Mouse (Mus musculus) kidney, embryonic 14.5 days (tissue): Measurements from ENCODE around the gene Vwa8. TPM values are rescaled to one million over a fixed set of nuclear protein-coding genes. Genes with fewer than 3 reads are reported as not detected.
"Not testable (repeated sequence)": the region's sequence is repeated elsewhere in the genome, so short reads cannot be mapped to it uniquely, and the experiment has no call there.

Experiments used
- ATAC-seq: fragments of 200-750 bp; cut with Nextera tagmentation; 2 replicates; pipeline ENCODE4 v1.8.0; 2017; ENCODE audit warnings: moderate number of reproducible peaks, mild to moderate bottlenecking, moderate TSS enrichment, moderate library complexity; ENCODE audit not compliant: low FRiP score, low TSS enrichment
- H3K27ac ChIP-seq: fragments of 300-500 bp; sonication (generic); 2 replicates; pipeline ENCODE4 v1.5.1; 2014; ENCODE audit warnings: low read depth, mild to moderate bottlenecking, low read length, moderate library complexity, mixed read lengths
- H3K27me3 ChIP-seq: fragments of 300-500 bp; sonication (generic); 2 replicates; pipeline ENCODE4 v1.6.1; 2014; ENCODE audit warnings: mild to moderate bottlenecking, low read length; ENCODE audit not compliant: control insufficient read depth, insufficient read depth
- H3K36me3 ChIP-seq: fragments of 300-500 bp; sonication (generic); 2 replicates; pipeline ENCODE4 v1.6.1; 2014; ENCODE audit warnings: low read length, mixed read lengths; ENCODE audit not compliant: control insufficient read depth, insufficient read depth
- H3K4me1 ChIP-seq: fragments of 300-500 bp; sonication (generic); 2 replicates; pipeline ENCODE4 v1.6.1; 2014; ENCODE audit warnings: low read length, mixed read lengths; ENCODE audit not compliant: control insufficient read depth, insufficient read depth
- H3K4me2 ChIP-seq: fragments of 300-500 bp; sonication (generic); replicated peaks from 2 replicates; pipeline ENCODE4 v1.6.1; 2014; ENCODE audit warnings: low read depth, mild to moderate bottlenecking, low read length
- H3K4me3 ChIP-seq: fragments of 300-500 bp; sonication (generic); 2 replicates; pipeline ENCODE4 v1.5.1; 2014; ENCODE audit warnings: mild to moderate bottlenecking, low read length
- H3K9ac ChIP-seq: fragments of 300-500 bp; sonication (generic); 2 replicates; pipeline ENCODE4 v1.6.1; 2014; ENCODE audit warnings: low read depth, mild to moderate bottlenecking, low read length, moderate library complexity
- H3K9me3 ChIP-seq: fragments of 300-500 bp; sonication (generic); 2 replicates; pipeline ENCODE4 v1.6.1; 2016; ENCODE audit warnings: low read length; ENCODE audit not compliant: control insufficient read depth
- WGBS: fragments of 180-500 bp; shearing (Covaris S2); extraction: QIAGEN DNeasy Blood & Tissue Kit; methylation state at CpG from one replicate; pipeline ENCODE4 v1.1.7; 2014; 5-methylcytosine and 5-hydroxymethylcytosine counted together
- polyA plus RNA-seq: library from polyadenylated mRNA; unstranded; fragments of >200 nt; fragmentation: Nextera tagmentation; extraction: Ambion mirVana; gene quantifications from 2 replicates; pipeline ENCODE4 v1.2.1, GENCODE M21; 2014

The Vwa8 gene
- polyA plus RNA-seq, 1 experiment from 2014 or later: 15.5 TPM

- ATAC-seq: no peak
- 90% methylated on average over 2 of the region's 2 CpGs for WGBS
- no peak overlapping the region for H3K4me2 ChIP-seq
- H3K9me3 ChIP-seq: no peaks in the 10 kb centered on the region
- no peak overlapping the region for H3K9ac ChIP-seq
- no peak overlapping the region for H3K27ac ChIP-seq
- no peaks in the 10 kb centered on the region for H3K4me1 ChIP-seq
- no peaks in the 10 kb centered on the region for H3K27me3 ChIP-seq
- H3K4me3 ChIP-seq: no peak overlapping the region
- no peaks in the 10 kb centered on the region; the same call in 1 of the 2 replicates for H3K36me3 ChIP-seq
Measured at GRCm38 (mm10) chr14:78877176-78877575, 28.3 kb downstream of the Vwa8 start.

GRCm38 (mm10) chr14:78878402-78879045, 29.7 kb downstream of the Vwa8 start:
- Histone ChIP-seq H3K27me3 (no peaks in the 10 kb centered on the region), H3K4me3 (no peak overlapping the region), H3K4me2 (no peak overlapping the region), H3K9me3 (no peaks in the 10 kb centered on the region), H3K4me1 (no peaks in the 10 kb centered on the region), H3K27ac (no peak overlapping the region), H3K9ac (no peak overlapping the region), H3K36me3 (no peaks in the 10 kb centered on the region)
- no peak for ATAC-seq
- WGBS: 74% methylated on average over 13 of the region's 13 CpGs

- H3K36me3 ChIP-seq: no peaks in the 10 kb centered on the region
- H3K27me3 ChIP-seq: no peaks in the 10 kb centered on the region
- no peaks in the 10 kb centered on the region for H3K9me3 ChIP-seq
- H3K4me2 ChIP-seq: no peak overlapping the region
- no peak overlapping the region for H3K9ac ChIP-seq
- WGBS: 81% methylated on average over 4 of the region's 4 CpGs
- H3K4me3 ChIP-seq: no peak overlapping the region
- no peak overlapping the region for H3K27ac ChIP-seq
- ATAC-seq: no peak
- no peaks in the 10 kb centered on the region for H3K4me1 ChIP-seq
Measured at GRCm38 (mm10) chr14:78880879-78881278, 32.0 kb downstream of the Vwa8 start.

GRCm38 (mm10) chr14:78881563-78881962, 32.7 kb downstream of the Vwa8 start:
- Histone ChIP-seq H3K9ac (no peak overlapping the region), H3K4me1 (no peaks in the 10 kb centered on the region), H3K9me3 (no peaks in the 10 kb centered on the region), H3K36me3 (no peaks in the 10 kb centered on the region), H3K4me2 (no peak overlapping the region), H3K27me3 (no peaks in the 10 kb centered on the region), H3K4me3 (no peak overlapping the region), H3K27ac (no peak overlapping the region)
- ATAC-seq: no peak
- WGBS: 85% methylated on average over 10 of the region's 10 CpGs

- H3K4me1 ChIP-seq: no peaks in the 10 kb centered on the region
- H3K27ac ChIP-seq: no peak overlapping the region
- no peaks in the 10 kb centered on the region for H3K9me3 ChIP-seq
- 75% methylated on average over 7 of the region's 7 CpGs for WGBS
- no peak overlapping the region for H3K4me3 ChIP-seq
- H3K9ac ChIP-seq: no peak overlapping the region
- no peak for ATAC-seq
- no peak overlapping the region for H3K4me2 ChIP-seq
- H3K27me3 ChIP-seq: no peaks in the 10 kb centered on the region
- no peaks in the 10 kb centered on the region for H3K36me3 ChIP-seq
Measured at GRCm38 (mm10) chr14:78885915-78886534, 37.2 kb downstream of the Vwa8 start.

- Histone ChIP-seq H3K36me3 (no peaks in the 10 kb centered on the region), H3K4me3 (no peak overlapping the region), H3K27me3 (no peaks in the 10 kb centered on the region), H3K4me1 (no peaks in the 10 kb centered on the region), H3K4me2 (no peak overlapping the region), H3K9ac (no peak overlapping the region), H3K27ac (no peak overlapping the region), H3K9me3 (no peaks in the 10 kb centered on the region)
- no peak for ATAC-seq
- 89% methylated on average over 8 of the region's 8 CpGs for WGBS
Measured at GRCm38 (mm10) chr14:78886566-78887234, 37.8 kb downstream of the Vwa8 start.

GRCm38 (mm10) chr14:78887494-78887893, 38.6 kb downstream of the Vwa8 start:
- not testable (repeated sequence) for H3K4me1 ChIP-seq, H3K4me2 ChIP-seq, H3K27me3 ChIP-seq, H3K9ac ChIP-seq, H3K36me3 ChIP-seq, H3K4me3 ChIP-seq, H3K27ac ChIP-seq, ATAC-seq, H3K9me3 ChIP-seq
- 96% methylated on average over 14 of the region's 18 CpGs for WGBS

GRCm38 (mm10) chr14:78895496-78895895, 46.6 kb downstream of the Vwa8 start:
- Histone ChIP-seq H3K4me1 (no peaks in the 10 kb centered on the region), H3K9me3 (no peaks in the 10 kb centered on the region), H3K27me3 (no peaks in the 10 kb centered on the region), H3K36me3 (no peaks in the 10 kb centered on the region), H3K4me3 (no peak overlapping the region), H3K27ac (no peak overlapping the region), H3K9ac (no peak overlapping the region), H3K4me2 (no peak overlapping the region)
- no peak for ATAC-seq
- 88% methylated on average over 1 of the region's 1 CpGs for WGBS

- no peaks in the 10 kb centered on the region for H3K9me3 ChIP-seq
- no peak overlapping the region for H3K9ac ChIP-seq
- 93% methylated on average over 5 of the region's 5 CpGs for WGBS
- no peak overlapping the region for H3K4me2 ChIP-seq
- H3K27ac ChIP-seq: no peak overlapping the region
- no peaks in the 10 kb centered on the region for H3K4me1 ChIP-seq
- H3K27me3 ChIP-seq: no peaks in the 10 kb centered on the region
- no peaks in the 10 kb centered on the region for H3K36me3 ChIP-seq
- ATAC-seq: no peak
- no peak overlapping the region for H3K4me3 ChIP-seq
Measured at GRCm38 (mm10) chr14:78896252-78896651, 47.4 kb downstream of the Vwa8 start.
